Mouse (Mus musculus) midbrain, embryonic 12.5 days (tissue): ENCODE measurements at regions not wholly inside any gene's neighbourhood (a gene's known extent, or its start where the extent isn't known, plus 50 kb on each side); places are given as distances from the start of the nearest gene placed in this dataset.
A peak's percentile ranks its signal among the peaks of the same experiment; 100 is the strongest.

ENCODE experiments used
- ATAC-seq: fragments of 200-750 bp; cut with Nextera tagmentation; 2 replicates; pipeline ENCODE4 v1.8.0; 2017; ENCODE audit warnings: low read depth, moderate TSS enrichment, moderate library complexity; ENCODE audit not compliant: low FRiP score
- H3K27ac ChIP-seq: fragments of 300-500 bp; sonication (generic); replicated peaks from 2 replicates; pipeline ENCODE4 v1.5.1; 2016; ENCODE audit warnings: mild to moderate bottlenecking
- H3K27me3 ChIP-seq: fragments of 300-500 bp; sonication (generic); 2 replicates; pipeline ENCODE4 v1.6.1; 2016; ENCODE audit warnings: mild to moderate bottlenecking
- H3K36me3 ChIP-seq: fragments of 300-500 bp; sonication (generic); 2 replicates; pipeline ENCODE4 v1.6.1; 2016
- H3K4me1 ChIP-seq: fragments of 300-500 bp; sonication (generic); 2 replicates; pipeline ENCODE4 v1.6.1; 2016
- H3K4me2 ChIP-seq: fragments of 300-500 bp; sonication (generic); replicated peaks from 2 replicates; pipeline ENCODE4 v1.6.1; 2016; ENCODE audit warnings: mild to moderate bottlenecking, moderate library complexity
- H3K4me3 ChIP-seq: fragments of 300-500 bp; sonication (generic); 2 replicates; pipeline ENCODE4 v1.5.1; 2016; ENCODE audit warnings: mild to moderate bottlenecking
- H3K9ac ChIP-seq: fragments of 300-500 bp; sonication (generic); replicated peaks from 2 replicates; pipeline ENCODE4 v1.6.1; 2016; ENCODE audit warnings: mild to moderate bottlenecking, moderate library complexity
- H3K9me3 ChIP-seq: fragments of 300-500 bp; sonication (generic); 2 replicates; pipeline ENCODE4 v1.6.1; 2016; ENCODE audit warnings: mild to moderate bottlenecking
- WGBS: fragments of 180-500 bp; shearing (Covaris S2); methylation state at CpG from one replicate; pipeline ENCODE4 v1.1.7; 2016; 5-methylcytosine and 5-hydroxymethylcytosine counted together

GRCm38 (mm10) chr13:11247541-11247940 lies 859.2 kb downstream of the Ryr2 start:
- Histone ChIP-seq H3K36me3 (no peaks in the 10 kb centered on the region), H3K4me1 (no peaks in the 10 kb centered on the region), H3K27ac (no peak overlapping the region), H3K9me3 (no peaks in the 10 kb centered on the region), H3K9ac (no peak overlapping the region), H3K4me3 (no peak overlapping the region), H3K27me3 (no peaks in the 10 kb centered on the region), H3K4me2 (no peak overlapping the region)
- no peak for ATAC-seq

- Histone ChIP-seq H3K4me2 (no peak overlapping the region), H3K9me3 (no peaks in the 10 kb centered on the region), H3K4me1 (no peaks in the 10 kb centered on the region), H3K36me3 (no peaks in the 10 kb centered on the region), H3K27ac (no peak overlapping the region), H3K4me3 (no peak overlapping the region), H3K27me3 (no peaks in the 10 kb centered on the region), H3K9ac (no peak overlapping the region)
- WGBS = 86% methylated on average over 3 of the region's 3 CpGs
- no peak for ATAC-seq
These were observed 856.2 kb upstream of the Chrm3 start for GRCm38 (mm10) chr13:11216671-11217330.

- H3K27me3 ChIP-seq = no peaks in the 10 kb centered on the region
- no peak for ATAC-seq
- no peaks in the 10 kb centered on the region for H3K36me3 ChIP-seq
- no peak overlapping the region for H3K4me3 ChIP-seq
- 95% methylated on average over 1 of the region's 1 CpGs for WGBS
- no peak overlapping the region for H3K9ac ChIP-seq
- H3K9me3 ChIP-seq = no peaks in the 10 kb centered on the region
- H3K4me2 ChIP-seq = no peak overlapping the region
- H3K27ac ChIP-seq = no peak overlapping the region
- no peaks in the 10 kb centered on the region for H3K4me1 ChIP-seq
These were observed 849.5 kb upstream of the Chrm3 start for GRCm38 (mm10) chr13:11210109-11210508.

GRCm38 (mm10) chr13:11205216-11205786 lies 844.7 kb upstream of the Chrm3 start:
- WGBS = 86% methylated on average over 6 of the region's 6 CpGs
- Histone ChIP-seq H3K9ac (no peak overlapping the region), H3K4me3 (no peak overlapping the region), H3K4me1 (no peaks in the 10 kb centered on the region), H3K27ac (no peak overlapping the region), H3K9me3 (no peaks in the 10 kb centered on the region), H3K27me3 (no peaks in the 10 kb centered on the region), H3K4me2 (no peak overlapping the region), H3K36me3 (no peaks in the 10 kb centered on the region)
- ATAC-seq = no peak

GRCm38 (mm10) chr13:11201978-11202377 lies 841.3 kb upstream of the Chrm3 start:
- H3K27ac ChIP-seq = no peak overlapping the region
- no peak overlapping the region for H3K4me3 ChIP-seq
- H3K27me3 ChIP-seq = no peaks in the 10 kb centered on the region
- H3K9me3 ChIP-seq = no peaks in the 10 kb centered on the region
- H3K4me1 ChIP-seq = no peaks in the 10 kb centered on the region
- no peak for ATAC-seq
- H3K4me2 ChIP-seq = no peak overlapping the region
- no peaks in the 10 kb centered on the region for H3K36me3 ChIP-seq
- no peak overlapping the region for H3K9ac ChIP-seq

- H3K9me3 ChIP-seq = no peaks in the 10 kb centered on the region
- no peak overlapping the region for H3K4me3 ChIP-seq
- no peak for ATAC-seq
- no peak overlapping the region for H3K9ac ChIP-seq
- no peak overlapping the region for H3K4me2 ChIP-seq
- WGBS = 90% methylated on average over 8 of the region's 8 CpGs
- no peaks in the 10 kb centered on the region for H3K27me3 ChIP-seq
- no peaks in the 10 kb centered on the region for H3K36me3 ChIP-seq
- H3K27ac ChIP-seq = no peak overlapping the region
- no peaks in the 10 kb centered on the region for H3K4me1 ChIP-seq
These were observed 831.8 kb upstream of the Chrm3 start for GRCm38 (mm10) chr13:11192471-11192870.

- Histone ChIP-seq H3K9me3 (no peaks in the 10 kb centered on the region), H3K4me1 (no peaks in the 10 kb centered on the region), H3K4me2 (no peak overlapping the region), H3K4me3 (no peak overlapping the region), H3K27me3 (no peaks in the 10 kb centered on the region), H3K27ac (no peak overlapping the region), H3K36me3 (no peaks in the 10 kb centered on the region), H3K9ac (no peak overlapping the region)
- ATAC-seq = no peak
These were observed 820.5 kb upstream of the Chrm3 start for GRCm38 (mm10) chr13:11181191-11181590.

GRCm38 (mm10) chr13:11180356-11180755 lies 819.7 kb upstream of the Chrm3 start:
- Histone ChIP-seq H3K4me2 (no peak overlapping the region), H3K27ac (no peak overlapping the region), H3K27me3 (no peaks in the 10 kb centered on the region), H3K36me3 (no peaks in the 10 kb centered on the region), H3K9me3 (no peaks in the 10 kb centered on the region), H3K4me1 (no peaks in the 10 kb centered on the region), H3K9ac (no peak overlapping the region), H3K4me3 (no peak overlapping the region)
- WGBS = 100% methylated on average over 1 of the region's 1 CpGs
- ATAC-seq = no peak

- H3K4me1 ChIP-seq = no peaks in the 10 kb centered on the region
- no peaks in the 10 kb centered on the region for H3K9me3 ChIP-seq
- no peak overlapping the region for H3K4me2 ChIP-seq
- no peaks in the 10 kb centered on the region for H3K27me3 ChIP-seq
- H3K4me3 ChIP-seq = no peak overlapping the region
- no peaks in the 10 kb centered on the region for H3K36me3 ChIP-seq
- 88% methylated on average over 2 of the region's 2 CpGs for WGBS
- H3K27ac ChIP-seq = no peak overlapping the region
- H3K9ac ChIP-seq = no peak overlapping the region
- no peak for ATAC-seq
These were observed 817.9 kb upstream of the Chrm3 start for GRCm38 (mm10) chr13:11178586-11178985.

- Histone ChIP-seq H3K9me3 (no peaks in the 10 kb centered on the region), H3K4me2 (no peak overlapping the region), H3K27me3 (no peaks in the 10 kb centered on the region), H3K9ac (no peak overlapping the region), H3K4me3 (no peak overlapping the region), H3K27ac (0 out of 2 replicates have a peak overlapping the region, but pooled peaks have one; percentile 17), H3K4me1 (no peaks in the 10 kb centered on the region), H3K36me3 (no peaks in the 10 kb centered on the region)
- WGBS = 70% methylated on average over 6 of the region's 6 CpGs
- peak; percentile 16; the same call in 1 of the 2 replicates for ATAC-seq
These were observed 817.2 kb upstream of the Chrm3 start for GRCm38 (mm10) chr13:11177642-11178420.

GRCm38 (mm10) chr13:11167115-11167514 lies 806.5 kb upstream of the Chrm3 start:
- H3K27me3 ChIP-seq = no peaks in the 10 kb centered on the region
- 77% methylated on average over 5 of the region's 5 CpGs for WGBS
- H3K27ac ChIP-seq = no peak overlapping the region
- H3K9me3 ChIP-seq = no peaks in the 10 kb centered on the region
- H3K9ac ChIP-seq = no peak overlapping the region
- no peaks in the 10 kb centered on the region for H3K36me3 ChIP-seq
- no peak overlapping the region for H3K4me2 ChIP-seq
- H3K4me1 ChIP-seq = no peaks in the 10 kb centered on the region
- no peak overlapping the region for H3K4me3 ChIP-seq
- ATAC-seq = no peak

GRCm38 (mm10) chr13:11164130-11164529 lies 803.5 kb upstream of the Chrm3 start:
- Histone ChIP-seq H3K4me3 (no peak overlapping the region), H3K4me1 (no peaks in the 10 kb centered on the region), H3K9me3 (no peaks in the 10 kb centered on the region), H3K36me3 (no peaks in the 10 kb centered on the region), H3K9ac (no peak overlapping the region), H3K27me3 (no peaks in the 10 kb centered on the region), H3K27ac (no peak overlapping the region), H3K4me2 (no peak overlapping the region)
- WGBS = 81% methylated on average over 3 of the region's 3 CpGs
- ATAC-seq = no peak
